Mouse (Mus musculus) ZHBTc4 (cell line): ENCODE measurements around the gene Gm5538.

ENCODE experiments used
- DNase-seq: peaks from one replicate; pipeline ENCODE4 v3.0.0-alpha.2; 2011; ENCODE audit warnings: low read depth, low spot score

Gene Gm5538

GRCm38 (mm10) chr3:59729490-59729889, at the start of gene Gm5538:
Gm5538 (plus strand) TSS chr3:59729790.
- DNase-seq = no peak

DNA sequence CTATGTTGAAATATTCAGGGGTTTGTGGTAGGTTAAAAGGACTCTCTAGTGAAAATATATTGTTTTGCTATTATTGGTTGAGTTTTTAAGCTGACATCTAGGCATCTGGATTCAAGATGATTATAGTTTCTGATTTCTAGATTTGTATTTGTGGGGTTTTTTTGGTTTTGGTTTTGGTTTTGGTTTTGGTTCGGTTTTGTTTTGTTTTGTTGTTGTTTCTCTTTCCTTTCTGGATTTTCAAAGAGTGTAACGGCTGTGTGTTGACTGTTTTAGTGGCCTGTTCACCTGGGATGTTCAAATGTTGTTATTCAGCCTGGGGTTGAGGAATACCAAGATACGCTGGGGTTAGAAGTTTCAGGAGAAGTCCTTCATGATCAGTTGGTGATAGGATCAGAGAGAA, 32.2 kb upstream of the Gm5538 start:
- DNase-seq = no peak

DNA sequence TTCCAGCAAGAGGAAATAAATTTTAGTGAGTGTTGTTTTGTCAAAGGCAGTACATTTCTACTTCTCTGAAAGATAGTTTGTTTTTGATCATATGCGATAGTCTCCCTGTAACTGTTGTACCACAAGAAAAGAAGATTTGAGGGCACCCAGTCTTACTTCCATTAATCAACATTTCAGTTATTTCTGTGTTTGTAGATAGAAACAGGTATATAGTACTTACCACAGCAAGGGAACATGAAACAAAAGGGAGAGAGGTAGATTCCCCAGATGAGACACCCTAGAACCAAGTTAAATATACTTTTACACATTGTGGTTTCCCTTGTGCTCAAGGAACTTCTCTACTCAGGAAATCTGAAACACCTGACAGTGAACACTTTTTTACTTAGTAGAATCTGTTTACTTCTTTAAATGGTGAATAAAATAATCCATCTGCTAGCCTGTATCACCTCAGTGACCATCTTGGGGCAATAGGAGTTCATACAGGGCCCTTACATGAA, 26.9 kb upstream of the Gm5538 start:
- no peak for DNase-seq

DNA sequence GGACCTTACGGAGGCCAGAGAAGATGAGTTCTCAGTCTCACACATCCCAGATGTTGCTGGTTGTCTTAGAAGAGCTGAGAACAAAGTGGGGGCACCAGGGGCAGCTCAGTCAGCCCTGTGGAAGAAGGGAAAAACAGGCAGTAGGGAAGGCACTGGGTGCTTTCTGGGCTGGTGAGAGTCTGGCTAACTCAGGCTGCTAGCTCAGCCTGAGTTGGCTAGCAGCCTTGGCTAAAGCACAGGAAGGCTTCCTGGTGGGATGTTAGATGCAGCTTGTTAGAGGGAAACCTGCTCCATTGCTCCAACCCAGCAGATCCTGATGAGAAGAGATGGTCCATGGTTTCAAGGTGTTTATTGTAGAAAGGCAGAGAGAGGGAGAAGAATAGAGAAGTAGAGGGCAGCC, 10.3 kb downstream of the Gm5538 start:
- no peak for DNase-seq

DNA sequence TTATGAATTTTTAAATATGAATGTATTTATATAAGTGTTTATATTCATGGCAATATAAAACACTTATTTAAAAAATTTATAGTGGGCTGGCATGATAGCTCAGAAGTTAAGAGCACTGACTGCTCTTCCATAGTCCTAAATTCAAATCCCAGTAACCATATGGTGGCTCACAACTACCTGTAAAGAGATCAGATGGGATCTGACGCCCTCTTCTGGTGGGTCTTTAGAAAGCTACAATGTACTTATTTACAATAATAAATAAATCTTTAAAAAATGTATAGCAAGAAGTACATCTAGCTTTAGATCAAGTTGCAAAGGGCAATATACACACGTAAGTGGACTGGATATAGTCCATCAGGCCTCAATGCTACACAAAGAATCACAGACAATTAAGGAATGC, 14.6 kb downstream of the Gm5538 start:
- DNase-seq = peak; percentile 45
